Mouse (Mus musculus): Measurements from ENCODE around the gene Cyp4f16.

DNA sequence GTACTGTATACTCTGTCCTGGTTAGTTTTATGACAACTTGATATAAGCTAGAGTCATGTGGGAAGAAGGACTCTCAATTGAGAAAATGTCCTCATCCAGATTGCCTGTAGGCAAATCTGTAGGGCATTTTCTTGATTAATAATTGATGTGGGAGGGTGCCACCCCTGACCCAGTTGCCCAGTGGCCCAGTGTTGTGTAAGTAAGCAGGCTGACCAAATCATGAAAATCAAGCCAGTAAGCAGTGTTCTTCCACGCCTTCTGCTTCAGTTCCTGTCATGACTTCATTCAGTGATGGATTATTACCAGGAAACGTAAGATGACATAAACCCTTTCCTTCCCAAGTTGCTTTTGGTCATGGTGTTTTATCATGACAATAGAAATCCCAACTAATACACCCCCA lies 33.2 kb upstream of the Cyp4f16 start:
- no peak for TF ChIP-seq CTCF (IDR thresholded peaks at IDR 0.05; ENCODE audit: low read depth)
- no peak for TF ChIP-seq EP300 (IDR thresholded peaks at IDR 0.05; ENCODE audit: low read depth)

All from liver, embryonic 14.5 days (tissue).